Mouse (Mus musculus) spleen, adult 2 months (tissue): ENCODE measurements around the gene Ctps. TPM values are rescaled to one million over a fixed set of nuclear protein-coding genes. Genes with fewer than 3 reads are reported as not detected.
A peak's percentile ranks its signal among the peaks of the same experiment; 100 is the strongest.

ENCODE experiments used
- DNase-seq, 2 experiments: peaks; one replicate each; pipeline versions ENCODE4 v3.0.0 to v3.0.0-alpha.2; 2012 to 2021; ENCODE audit warnings: low spot score in 2 of 2, low read depth in 1 of 2
- H3K27ac ChIP-seq: fragments of 200-500 bp; 2 replicates; pipeline ENCODE4 v1.5.1; 2012; ENCODE audit warnings: low read length, inconsistent platforms; ENCODE audit not compliant: insufficient read depth
- H3K27me3 ChIP-seq: fragments of 200-500 bp; 2 replicates; pipeline ENCODE4 v1.6.1; 2012; ENCODE audit warnings: mild to moderate bottlenecking, moderate library complexity, low read length, inconsistent platforms; ENCODE audit not compliant: control insufficient read depth, insufficient read depth
- H3K36me3 ChIP-seq: fragments of 200-500 bp; 2 replicates; pipeline ENCODE4 v1.6.1; 2012; ENCODE audit warnings: mild to moderate bottlenecking, low read length, inconsistent platforms; ENCODE audit not compliant: control insufficient read depth, insufficient read depth
- H3K4me1 ChIP-seq: fragments of 200-500 bp; 2 replicates; pipeline ENCODE4 v1.6.1; 2011; ENCODE audit warnings: inconsistent platforms; ENCODE audit not compliant: control insufficient read depth, insufficient read depth, insufficient read length
- H3K4me3 ChIP-seq: fragments of 200-500 bp; 2 replicates; pipeline ENCODE4 v1.5.1; 2011; ENCODE audit warnings: mild to moderate bottlenecking, inconsistent platforms; ENCODE audit not compliant: insufficient read depth, insufficient read length; ENCODE audit errors: extremely low read depth
- CTCF ChIP-seq: fragments of 200-500 bp; IDR thresholded peaks from 2 replicates; pipeline ENCODE4 v1.5.1; 2011; ENCODE audit warnings: mild to moderate bottlenecking, inconsistent platforms; ENCODE audit not compliant: insufficient read depth, insufficient read length, insufficient replicate concordance; ENCODE audit errors: extremely low read depth
- POLR2A ChIP-seq: fragments of 200-500 bp; IDR thresholded peaks from 2 replicates; pipeline ENCODE4 v1.6.1; 2011; ENCODE audit warnings: low read depth, low read length, inconsistent platforms
- WGBS: fragments of 180-500 bp; shearing (Covaris S2); methylation state at CpG from one replicate; pipeline ENCODE4 v1.1.7; 2018; 5-methylcytosine and 5-hydroxymethylcytosine counted together
- polyA plus RNA-seq: library from polyadenylated mRNA; depleted of rRNA; stranded (reverse); fragments of >200 nt; gene quantifications from 2 replicates; pipeline ENCODE4 v1.2.3, GENCODE M21; 2012

Ctps gene
- polyA plus RNA-seq, 1 experiment: 4.3 TPM

GRCm38 (mm10) chr4:120571691-120572090 lies 1.6 kb upstream of the Ctps start:
- Histone ChIP-seq H3K27me3 (0 out of 2 replicates have a peak, but pooled peaks cover 2% of the 10 kb centered on the region), H3K4me3 (no peak overlapping the region), H3K36me3 (no peaks in the 10 kb centered on the region), H3K4me1 (no peaks in the 10 kb centered on the region), H3K27ac (no peak overlapping the region)
- 82% methylated on average over 3 of the region's 3 CpGs for WGBS
- TF ChIP-seq CTCF (no peak), POLR2A (no peak)
- DNase-seq: no peak

GRCm38 (mm10) chr4:120571070-120571464 lies 991 bp upstream of the Ctps start:
- DNase-seq: no peak
- Histone ChIP-seq H3K27ac (no peak overlapping the region), H3K4me1 (no peaks in the 10 kb centered on the region), H3K27me3 (0 out of 2 replicates have a peak, but pooled peaks cover 2% of the 10 kb centered on the region), H3K4me3 (no peak overlapping the region), H3K36me3 (no peaks in the 10 kb centered on the region)
- 93% methylated on average over 3 of the region's 3 CpGs for WGBS
- TF ChIP-seq POLR2A (no peak), CTCF (no peak)

GRCm38 (mm10) chr4:120570438-120571069 lies 478 bp upstream of the Ctps start:
- WGBS: 1% methylated on average over 27 of the region's 27 CpGs
- DNase-seq: no peak
- Histone ChIP-seq H3K4me3 (peak overlapping the region; percentile 97), H3K27ac (peak overlapping the region; percentile 6; the same call in 1 of the 2 replicates), H3K36me3 (no peaks in the 10 kb centered on the region), H3K4me1 (no peaks in the 10 kb centered on the region), H3K27me3 (0 out of 2 replicates have a peak, but pooled peaks cover 2% of the 10 kb centered on the region)
- no peak for TF ChIP-seq CTCF
- no peak for TF ChIP-seq POLR2A

- 0 out of 2 replicates have a peak, but pooled peaks cover 2% of the 10 kb centered on the region for H3K27me3 ChIP-seq
- H3K27ac ChIP-seq: no peak overlapping the region
- 0 out of 2 replicates have a peak, but pooled peaks cover 2% of the 10 kb centered on the region for H3K36me3 ChIP-seq
- peak overlapping the region; percentile 34; the same call in 1 of the 2 replicates for H3K4me3 ChIP-seq
- TF ChIP-seq CTCF: no peak
- no peak for TF ChIP-seq POLR2A
- H3K4me1 ChIP-seq: no peaks in the 10 kb centered on the region
- 15% methylated on average over 4 of the region's 4 CpGs for WGBS
- no peak for DNase-seq
Observed at GRCm38 (mm10) chr4:120569025-120569424, 1.1 kb downstream of the Ctps start.

GRCm38 (mm10) chr4:120568005-120568404 lies 2.1 kb downstream of the Ctps start:
- Histone ChIP-seq H3K4me1 (no peaks in the 10 kb centered on the region), H3K4me3 (no peak overlapping the region), H3K27ac (no peak overlapping the region), H3K27me3 (0 out of 2 replicates have a peak, but pooled peaks cover 2% of the 10 kb centered on the region), H3K36me3 (peaks cover 2% of the 10 kb centered on the region; the same call in 1 of the 2 replicates)
- 83% methylated on average over 5 of the region's 5 CpGs for WGBS
- DNase-seq: no peak
- TF ChIP-seq CTCF (no peak), POLR2A (no peak)

- Histone ChIP-seq H3K4me3 (no peak overlapping the region), H3K36me3 (peaks cover 9% of the 10 kb centered on the region), H3K27ac (no peak overlapping the region), H3K4me1 (no peaks in the 10 kb centered on the region), H3K27me3 (0 out of 2 replicates have a peak, but pooled peaks cover 2% of the 10 kb centered on the region)
- DNase-seq: no peak
- TF ChIP-seq CTCF (no peak), POLR2A (no peak)
- WGBS: 92% methylated on average over 2 of the region's 2 CpGs
Observed at GRCm38 (mm10) chr4:120565726-120566125, 4.3 kb downstream of the Ctps start.

GRCm38 (mm10) chr4:120556592-120556991 lies 13.5 kb downstream of the Ctps start:
- Histone ChIP-seq H3K36me3 (peaks cover 42% of the 10 kb centered on the region), H3K27me3 (no peaks in the 10 kb centered on the region), H3K27ac (no peak overlapping the region), H3K4me1 (no peaks in the 10 kb centered on the region), H3K4me3 (no peak overlapping the region)
- TF ChIP-seq CTCF (no peak), POLR2A (no peak)
- 94% methylated on average over 6 of the region's 6 CpGs for WGBS
- DNase-seq: no peak
